Mouse (Mus musculus) liver, postnatal 0 days (tissue): ENCODE results near the gene Itpr2.

ENCODE experiments used
- CTCF ChIP-seq: sonication (generic); IDR thresholded peaks from 2 replicates; pipeline ENCODE4 v1.5.1; 2016; ENCODE audit warnings: antibody characterized with exemption, low read depth
- EP300 ChIP-seq: IDR thresholded peaks from 2 replicates; pipeline ENCODE4 v1.6.1; 2016; ENCODE audit warnings: antibody characterized with exemption, low read depth, mild to moderate bottlenecking

GRCm38 (mm10) chr6:146114071-146114470, 388.0 kb downstream of the Itpr2 start:
- TF ChIP-seq CTCF, result no peak
- TF ChIP-seq EP300, result no peak
